Mouse (Mus musculus) myocyte (in vitro differentiated cells): Measurements from ENCODE around the gene Nr3c2. TPM values are rescaled to one million over a fixed set of nuclear protein-coding genes. Genes with fewer than 3 reads are reported as not detected.

Experiments
- H3K27me3 ChIP-seq: one replicate; pipeline ENCODE4 v1.6.1; 2011; ENCODE audit not compliant: control insufficient read depth, insufficient read depth, insufficient read length
- H3K36me3 ChIP-seq: one replicate; pipeline ENCODE4 v1.6.1; 2011; ENCODE audit not compliant: control insufficient read depth, insufficient read depth
- H3K4me2 ChIP-seq: one replicate; pipeline ENCODE4 v1.6.1; 2011; ENCODE audit warnings: low read depth, control low read depth
- H3K4me3 ChIP-seq: one replicate; pipeline ENCODE4 v1.5.1; 2011; ENCODE audit warnings: mild to moderate bottlenecking, control low read depth, moderate library complexity
- H3K79me2 ChIP-seq: one replicate; pipeline ENCODE4 v1.6.1; 2011; ENCODE audit not compliant: control insufficient read depth, insufficient read depth
- H3ac ChIP-seq: one replicate; pipeline ENCODE4 v1.6.1; 2011; ENCODE audit not compliant: control insufficient read depth, insufficient read length
- CEBPB ChIP-seq: IDR thresholded peaks from 2 replicates; pipeline ENCODE4 v1.6.1; 2011; ENCODE audit warnings: mild to moderate bottlenecking, moderate library complexity; ENCODE audit not compliant: poor library complexity, insufficient read depth, severe bottlenecking
- E2F4 ChIP-seq: IDR thresholded peaks from one replicate; pipeline ENCODE4 v1.6.1; 2011; ENCODE audit warnings: mild to moderate bottlenecking, control low read depth, moderate library complexity; ENCODE audit not compliant: insufficient read depth
- MAX ChIP-seq: IDR thresholded peaks from one replicate; pipeline ENCODE4 v1.6.1; 2011; ENCODE audit warnings: low read depth, mild to moderate bottlenecking, control low read depth
- MYOD1 ChIP-seq, 3 experiments: IDR thresholded peaks; one replicate each; pipeline ENCODE4 v1.6.1; 2011; ENCODE audit warnings: control low read depth in 2 of 3, low read depth in 2 of 3, mild to moderate bottlenecking in 2 of 3, moderate library complexity in 1 of 3; ENCODE audit not compliant: insufficient read length in 2 of 3, control insufficient read depth in 1 of 3
- MYOG ChIP-seq, 3 experiments: IDR thresholded peaks; one replicate each; pipeline ENCODE4 v1.6.1; 2011; ENCODE audit warnings: control low read depth in 2 of 3, low read depth in 2 of 3, mild to moderate bottlenecking in 2 of 3; ENCODE audit not compliant: insufficient read length in 2 of 3, control insufficient read depth in 1 of 3, insufficient read depth in 1 of 3
- POLR2A ChIP-seq: IDR thresholded peaks from one replicate; pipeline ENCODE4 v1.6.1; 2011; ENCODE audit warnings: low read depth, mild to moderate bottlenecking, control low read depth, moderate library complexity; ENCODE audit not compliant: insufficient read length
- POLR2AphosphoS2 ChIP-seq: IDR thresholded peaks from one replicate; pipeline ENCODE4 v1.6.1; 2011; ENCODE audit warnings: low read depth, control low read depth; ENCODE audit not compliant: insufficient read length
- REST ChIP-seq: IDR thresholded peaks from one replicate; pipeline ENCODE4 v1.6.1; 2011; ENCODE audit warnings: mild to moderate bottlenecking, control low read depth, moderate library complexity; ENCODE audit not compliant: insufficient read depth, insufficient read length
- SRF ChIP-seq: IDR thresholded peaks from one replicate; pipeline ENCODE4 v1.6.1; 2011; ENCODE audit warnings: low read depth; ENCODE audit not compliant: control insufficient read depth, insufficient read length
- TCF12 ChIP-seq: IDR thresholded peaks from one replicate; pipeline ENCODE4 v1.6.1; 2011; ENCODE audit warnings: mild to moderate bottlenecking, control low read depth; ENCODE audit not compliant: poor library complexity, insufficient read depth, severe bottlenecking
- TCF3 ChIP-seq: IDR thresholded peaks from one replicate; pipeline ENCODE4 v1.6.1; 2011; ENCODE audit warnings: low read depth, control low read depth; ENCODE audit not compliant: insufficient read length
- USF1 ChIP-seq: IDR thresholded peaks from one replicate; pipeline ENCODE4 v1.6.1; 2011; ENCODE audit warnings: low read depth, mild to moderate bottlenecking, control low read depth, moderate library complexity
- polyA plus RNA-seq: library from polyadenylated mRNA; unstranded; fragments of >200 nt; fragmentation: generic; extraction: Trizol; gene quantifications from one replicate; pipeline ENCODE4 v1.2.1, GENCODE M21; 2012; ENCODE audit warnings: missing spikeins

The Nr3c2 gene
- polyA plus RNA-seq, 1 experiment: 0.11 TPM

DNA sequence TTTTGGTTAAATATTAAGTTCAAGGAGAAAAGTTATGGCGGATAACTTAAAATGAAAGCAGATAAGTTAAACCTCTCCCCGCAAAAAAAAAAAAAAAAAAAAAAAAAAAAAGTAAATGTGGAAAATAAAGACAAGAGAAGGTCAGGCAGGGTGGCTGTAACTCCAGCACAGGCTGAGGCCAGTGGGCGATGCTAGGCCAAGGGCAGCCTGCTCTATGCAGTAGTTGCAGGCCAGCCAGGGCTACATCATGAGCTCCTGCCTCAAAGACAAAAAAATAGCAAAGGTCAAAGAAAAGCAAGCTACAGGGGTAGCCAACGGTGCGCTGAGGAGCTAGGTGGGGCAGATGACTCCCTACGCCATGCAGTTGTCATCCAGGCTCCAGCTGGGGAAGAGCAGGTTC is 270.1 kb downstream of the Nr3c2 start:
- no peak overlapping the region for H3K4me3 ChIP-seq
- TF ChIP-seq E2F4 (no peak), SRF (no peak), REST (no peak), POLR2AphosphoS2 (no peak), TCF12 (no peak), MYOG (IDR thresholded peaks at IDR 0.05; ENCODE audit: control insufficient read depth in 1 of 3, insufficient read depth in 1 of 3, insufficient read length in 2 of 3, low read depth in 2 of 3) (no peak), MAX (no peak), POLR2A (no peak), USF1 (no peak), MYOD1 (IDR thresholded peaks at IDR 0.05; ENCODE audit: control insufficient read depth in 1 of 3, insufficient read length in 2 of 3, low read depth in 2 of 3) (no peak)
- H3ac ChIP-seq: no peak overlapping the region
- H3K27me3 ChIP-seq: no peaks in the 10 kb centered on the region
- H3K36me3 ChIP-seq: no peaks in the 10 kb centered on the region
- no peak overlapping the region for H3K4me2 ChIP-seq
- H3K79me2 ChIP-seq: no peaks in the 10 kb centered on the region

DNA sequence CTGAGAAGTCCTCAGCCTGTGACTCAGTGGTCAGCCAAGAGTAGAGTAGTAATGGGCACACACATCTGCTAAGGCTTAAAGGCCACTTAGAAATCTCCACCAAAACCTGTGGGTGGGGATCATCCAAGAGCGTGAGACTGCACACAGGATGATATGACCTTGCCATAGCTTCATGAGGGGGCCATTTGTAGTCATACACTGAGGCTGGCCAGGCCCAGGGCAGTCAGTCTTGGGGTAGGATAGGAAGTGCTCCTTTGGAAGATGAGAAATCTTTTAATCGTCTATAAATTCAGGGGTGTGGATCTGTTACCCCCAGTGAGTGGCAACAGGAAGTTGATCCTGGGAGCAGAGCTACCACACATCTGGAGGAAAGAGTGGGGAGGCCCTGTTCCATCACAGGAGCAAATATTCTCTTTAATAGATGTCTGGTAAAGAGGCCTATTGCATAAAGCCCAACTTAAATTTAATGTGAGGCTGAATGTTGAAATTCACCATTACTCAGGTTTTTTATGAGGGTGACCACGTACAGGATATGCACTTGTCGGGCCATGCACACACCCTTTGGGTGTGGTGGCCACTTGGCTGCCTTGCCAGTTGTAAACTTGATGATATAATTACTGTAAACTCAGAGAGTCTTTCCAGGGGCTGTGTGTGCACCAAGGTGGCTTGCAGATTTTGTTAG is 270.7 kb downstream of the Nr3c2 start:
- Histone ChIP-seq H3K27me3 (no peaks in the 10 kb centered on the region), H3K4me3 (no peak overlapping the region), H3K4me2 (no peak overlapping the region), H3K36me3 (no peaks in the 10 kb centered on the region), H3K79me2 (no peaks in the 10 kb centered on the region), H3ac (no peak overlapping the region)
- TF ChIP-seq MYOD1 (IDR thresholded peaks at IDR 0.05; ENCODE audit: control insufficient read depth in 1 of 3, insufficient read length in 2 of 3, low read depth in 2 of 3): no peak
- TF ChIP-seq USF1: no peak
- TF ChIP-seq SRF: no peak
- TF ChIP-seq TCF12: no peak
- TF ChIP-seq TCF3: no peak
- TF ChIP-seq POLR2AphosphoS2: no peak
- TF ChIP-seq POLR2A: no peak
- no peak for TF ChIP-seq MAX
- TF ChIP-seq MYOG (IDR thresholded peaks at IDR 0.05; ENCODE audit: control insufficient read depth in 1 of 3, insufficient read depth in 1 of 3, insufficient read length in 2 of 3, low read depth in 2 of 3): no peak
- TF ChIP-seq REST: no peak
- no peak for TF ChIP-seq E2F4
- TF ChIP-seq CEBPB: no peak

DNA sequence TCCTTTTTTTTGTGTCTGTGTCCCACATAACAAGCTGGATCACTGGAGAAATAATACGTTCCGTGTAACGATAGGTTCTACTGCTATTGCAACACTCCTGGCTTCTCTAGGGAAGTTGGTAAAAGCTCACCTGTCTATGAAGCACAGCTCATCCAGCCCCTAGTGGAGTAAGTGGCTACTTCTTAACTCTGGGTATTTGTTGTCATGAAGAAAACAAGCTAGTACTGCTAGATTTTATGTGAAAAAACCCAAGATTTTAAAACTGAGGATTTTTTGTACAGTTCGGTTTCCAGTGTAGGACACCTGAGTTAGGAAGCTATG is 271.2 kb downstream of the Nr3c2 start:
- TF ChIP-seq MYOD1 (IDR thresholded peaks at IDR 0.05; ENCODE audit: control insufficient read depth in 1 of 3, insufficient read length in 2 of 3, low read depth in 2 of 3) (no peak), SRF (no peak), MAX (no peak), POLR2AphosphoS2 (no peak), TCF3 (no peak)
- Histone ChIP-seq H3ac (no peak overlapping the region), H3K4me2 (no peak overlapping the region), H3K79me2 (no peaks in the 10 kb centered on the region), H3K4me3 (no peak overlapping the region), H3K27me3 (no peaks in the 10 kb centered on the region), H3K36me3 (no peaks in the 10 kb centered on the region)

DNA sequence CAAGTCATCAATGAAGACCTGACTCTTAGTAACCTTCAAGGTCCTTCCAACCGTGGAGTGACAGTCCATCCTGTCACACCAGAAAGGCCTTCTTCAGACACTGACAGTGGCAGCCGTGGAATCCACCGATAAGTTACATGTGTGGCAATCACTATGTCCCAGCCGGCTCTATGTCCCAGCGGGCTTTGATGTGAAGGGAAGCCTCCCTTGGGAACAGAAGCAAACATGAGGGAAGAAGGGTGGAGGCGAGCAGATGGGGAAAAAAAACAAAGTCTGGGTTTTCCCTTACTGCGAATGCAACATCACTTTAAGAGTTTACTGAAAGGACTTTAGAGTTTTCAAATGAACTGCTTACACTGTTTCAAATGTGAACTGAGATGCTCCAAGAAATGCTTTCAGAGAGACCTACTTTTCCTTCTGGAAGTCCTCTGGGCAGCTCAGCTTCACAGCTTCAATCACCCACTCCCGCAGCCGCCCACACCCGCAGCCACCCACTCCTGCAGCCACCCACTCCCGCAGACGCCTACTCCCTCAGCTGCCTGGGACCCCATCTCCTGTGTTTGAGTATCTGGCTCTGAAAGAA is 273.9 kb downstream of the Nr3c2 start:
- H3K27me3 ChIP-seq: peaks cover 3% of the 10 kb centered on the region
- H3K4me2 ChIP-seq: no peak overlapping the region
- no peaks in the 10 kb centered on the region for H3K36me3 ChIP-seq
- no peak overlapping the region for H3K4me3 ChIP-seq
- TF ChIP-seq TCF3: no peak
- TF ChIP-seq MYOG (IDR thresholded peaks at IDR 0.05; ENCODE audit: control insufficient read depth in 1 of 3, insufficient read depth in 1 of 3, insufficient read length in 2 of 3, low read depth in 2 of 3): no peak
- TF ChIP-seq TCF12: no peak
- no peak for TF ChIP-seq CEBPB
- TF ChIP-seq SRF: no peak
- no peak for TF ChIP-seq E2F4
- no peak for TF ChIP-seq MAX
- TF ChIP-seq REST: no peak
- TF ChIP-seq POLR2A: no peak
- TF ChIP-seq POLR2AphosphoS2: no peak
- no peak for TF ChIP-seq USF1
- no peak for TF ChIP-seq MYOD1 (IDR thresholded peaks at IDR 0.05; ENCODE audit: control insufficient read depth in 1 of 3, insufficient read length in 2 of 3, low read depth in 2 of 3)
- no peaks in the 10 kb centered on the region for H3K79me2 ChIP-seq
- H3ac ChIP-seq: no peak overlapping the region

DNA sequence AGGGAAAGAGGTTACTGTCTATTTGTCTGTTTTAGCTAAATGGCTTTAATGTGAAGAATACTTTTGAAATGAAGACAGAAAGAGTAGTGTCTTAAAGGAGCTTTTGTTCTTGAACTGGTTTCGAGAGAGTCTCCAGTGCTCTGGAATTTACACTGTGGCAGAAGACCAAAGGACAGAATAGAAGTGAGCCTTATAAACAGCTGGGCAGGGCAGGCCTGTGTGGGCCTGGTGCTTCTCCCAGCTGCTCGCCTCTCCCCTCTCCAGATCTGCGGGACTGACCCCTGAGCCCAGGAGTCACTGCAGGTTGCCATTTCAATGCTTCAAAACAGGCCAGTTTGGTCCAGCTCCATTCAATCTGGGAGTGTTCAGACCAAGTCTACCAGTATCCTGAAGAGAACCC is 274.5 kb downstream of the Nr3c2 start:
- no peaks in the 10 kb centered on the region for H3K36me3 ChIP-seq
- no peaks in the 10 kb centered on the region for H3K79me2 ChIP-seq
- no peak overlapping the region for H3ac ChIP-seq
- no peak overlapping the region for H3K4me3 ChIP-seq
- TF ChIP-seq MAX (no peak), TCF12 (peak; percentile 21), POLR2AphosphoS2 (no peak), E2F4 (no peak), MYOG (IDR thresholded peaks at IDR 0.05; ENCODE audit: control insufficient read depth in 1 of 3, insufficient read depth in 1 of 3, insufficient read length in 2 of 3, low read depth in 2 of 3) (peak in 2 of 3 experiments; percentile 33 to 59), CEBPB (no peak), REST (no peak), POLR2A (no peak), MYOD1 (IDR thresholded peaks at IDR 0.05; ENCODE audit: control insufficient read depth in 1 of 3, insufficient read length in 2 of 3, low read depth in 2 of 3) (peak in 2 of 3 experiments; percentile 59 to 74), SRF (no peak), USF1 (no peak), TCF3 (no peak)
- H3K4me2 ChIP-seq: no peak overlapping the region
- H3K27me3 ChIP-seq: peaks cover 3% of the 10 kb centered on the region
